In the genomic region with DNA sequence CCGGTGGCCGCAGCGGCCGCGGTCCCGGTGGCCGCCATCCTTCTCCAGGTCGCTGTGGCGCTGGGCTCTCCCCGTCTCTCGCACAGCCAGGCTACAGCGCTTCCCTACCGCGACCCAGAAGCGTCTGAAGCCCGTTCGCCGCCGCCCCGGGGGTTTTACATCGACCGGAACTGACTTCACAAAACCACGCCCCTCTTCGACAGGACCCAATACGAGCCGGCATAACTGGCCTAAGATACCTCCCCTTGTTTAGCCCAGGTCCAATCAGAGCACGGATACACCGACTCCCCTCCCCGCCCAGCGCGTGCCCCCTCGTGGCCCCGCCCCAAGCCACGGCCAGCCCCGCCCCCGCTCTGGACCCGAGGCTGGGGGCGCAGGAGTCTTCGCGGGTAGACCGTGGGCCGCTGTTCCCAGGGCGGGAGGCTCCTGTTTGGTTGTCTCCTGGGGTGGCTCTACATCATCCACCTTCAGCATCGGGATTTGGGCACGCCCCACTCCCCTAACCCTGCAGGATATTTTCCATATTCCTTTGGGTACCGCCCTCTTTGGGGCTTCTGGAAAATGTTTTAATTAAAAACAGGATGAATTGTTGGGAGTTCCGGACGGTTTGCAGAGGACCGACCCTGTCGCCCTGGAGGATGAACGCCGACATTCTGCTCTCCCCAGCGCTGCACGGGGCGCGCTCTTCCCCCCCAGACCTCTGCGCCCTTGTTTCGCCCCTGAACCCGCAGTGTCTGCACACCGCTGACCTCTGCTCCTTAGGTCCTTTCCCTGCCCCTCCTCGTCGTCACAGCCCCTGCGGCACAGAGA, we compare ENCODE assay signal across 8 mouse cellular contexts. TPM values are rescaled to one million over a fixed set of nuclear protein-coding genes. Genes with fewer than 3 reads are reported as not detected.
DNase-seq lines count a peak whose midpoint lies in the region; ATAC-seq and TF ChIP-seq lines count a peak whose summit lies in the region.

A gene (minus strand): TSS at position 126 of the 810 bp plus-strand sequence.

- peak within 1 kb of the TSS; percentile 75 for H3K4me2 ChIP-seq in embryonic facial prominence, embryonic 15.5 days (replicated peaks)
- H3K4me2 ChIP-seq in limb, embryonic 14.5 days (replicated peaks; ENCODE audit: low read depth, low read length, severe bottlenecking): peak within 1 kb of the TSS; percentile 97
- H3K4me2 ChIP-seq in midbrain, postnatal 0 days (ENCODE audit: low read depth, low read length, poor library complexity, severe bottlenecking): peak within 1 kb of the TSS; percentile 93

- no peaks in the 10 kb centered on the region for H3K27me3 ChIP-seq in embryonic facial prominence, embryonic 15.5 days
- no peaks in the 10 kb centered on the region for H3K27me3 ChIP-seq in limb, embryonic 14.5 days (ENCODE audit: control insufficient read depth, insufficient read depth, low read length)
- H3K27me3 ChIP-seq in midbrain, postnatal 0 days (ENCODE audit: insufficient read depth, low read length): no peaks in the 10 kb centered on the region

- no peaks in the 10 kb centered on the region; the same call in 1 of the 2 replicates for H3K4me1 ChIP-seq in bone marrow, adult 2 months (ENCODE audit: control insufficient read depth, insufficient read depth, low read length)
- H3K4me1 ChIP-seq in embryonic facial prominence, embryonic 15.5 days: peaks cover 20% of the 10 kb centered on the region
- peaks cover 15% of the 10 kb centered on the region for H3K4me1 ChIP-seq in limb, embryonic 14.5 days (ENCODE audit: control insufficient read depth, insufficient read depth, low read length)
- H3K4me1 ChIP-seq in midbrain, postnatal 0 days (ENCODE audit: insufficient read depth, low read length): no peaks in the 10 kb centered on the region; the same call in 1 of the 2 replicates

- TF ChIP-seq CTCF in bone marrow, adult 2 months (IDR thresholded peaks at IDR 0.05; ENCODE audit: control insufficient read depth, insufficient read depth, low read length): no peak
- TF ChIP-seq CTCF in midbrain, postnatal 0 days (IDR thresholded peaks at IDR 0.05): peak; percentile 9

- peak within 1 kb of the TSS; percentile 90 for H3K27ac ChIP-seq in bone marrow, adult 2 months (ENCODE audit: control insufficient read depth, insufficient read depth, low read depth, low read length, poor library complexity)
- H3K27ac ChIP-seq in embryonic facial prominence, embryonic 15.5 days (replicated peaks): peak within 1 kb of the TSS; percentile 93
- H3K27ac ChIP-seq in limb, embryonic 14.5 days (replicated peaks; ENCODE audit: low read depth, low read length): peak within 1 kb of the TSS; percentile 83
- peak within 1 kb of the TSS; percentile 92 for H3K27ac ChIP-seq in midbrain, postnatal 0 days (ENCODE audit: low read depth, low read length)

- peak; percentile 100 for ATAC-seq in embryonic facial prominence, embryonic 15.5 days (ENCODE audit: insufficient number of reproducible peaks, low FRiP score, low TSS enrichment, low read depth)
- ATAC-seq in limb, embryonic 14.5 days (ENCODE audit: low FRiP score, low read depth): peak; percentile 99
- peak; percentile 99 for ATAC-seq in midbrain, postnatal 0 days (ENCODE audit: low FRiP score)

- peak within 1 kb of the TSS; percentile 80 for H3K9ac ChIP-seq in embryonic facial prominence, embryonic 15.5 days
- H3K9ac ChIP-seq in limb, embryonic 14.5 days (ENCODE audit: low read depth, low read length, severe bottlenecking): peak within 1 kb of the TSS; percentile 84
- H3K9ac ChIP-seq in midbrain, postnatal 0 days (replicated peaks; ENCODE audit: low read length, poor library complexity, severe bottlenecking): peak within 1 kb of the TSS; percentile 70

- no peaks in the 10 kb centered on the region for H3K9me3 ChIP-seq in embryonic facial prominence, embryonic 15.5 days (replicated peaks)
- no peaks in the 10 kb centered on the region for H3K9me3 ChIP-seq in limb, embryonic 14.5 days (ENCODE audit: control insufficient read depth, low read length)
- no peaks in the 10 kb centered on the region for H3K9me3 ChIP-seq in midbrain, postnatal 0 days (ENCODE audit: low read length)

- peak within 1 kb of the TSS; percentile 86 for H3K4me3 ChIP-seq in bone marrow, adult 2 months (replicated peaks; ENCODE audit: control insufficient read depth, low read depth, low read length)
- H3K4me3 ChIP-seq in embryonic facial prominence, embryonic 15.5 days (replicated peaks): peak within 1 kb of the TSS; percentile 90
- H3K4me3 ChIP-seq in limb, embryonic 14.5 days (replicated peaks; ENCODE audit: low read length): peak within 1 kb of the TSS; percentile 88
- peak within 1 kb of the TSS; percentile 73 for H3K4me3 ChIP-seq in midbrain, postnatal 0 days (ENCODE audit: low read depth, low read length)

- 1% methylated on average over 63 of the region's 63 CpGs for WGBS in bone marrow, adult 2 months
- WGBS in embryonic facial prominence, embryonic 15.5 days: 1% methylated on average over 57 of the region's 63 CpGs
- WGBS in limb, embryonic 14.5 days: under 1% methylated on average over 46 of the region's 63 CpGs
- 1% methylated on average over 61 of the region's 63 CpGs for WGBS in midbrain, postnatal 0 days

- peak; percentile 99 for TF ChIP-seq POLR2A in bone marrow, adult 2 months (IDR thresholded peaks at IDR 0.05; ENCODE audit: borderline replicate concordance, control insufficient read depth, low read depth, low read length)
- TF ChIP-seq POLR2A in limb, embryonic 14.5 days (IDR thresholded peaks at IDR 0.05; ENCODE audit: borderline replicate concordance, extremely low read depth, insufficient read depth, insufficient read length): peak; percentile 88; the same call in 1 of the 2 replicates

- no peaks in the 10 kb centered on the region for H3K36me3 ChIP-seq in embryonic facial prominence, embryonic 15.5 days
- no peaks in the 10 kb centered on the region for H3K36me3 ChIP-seq in limb, embryonic 14.5 days (ENCODE audit: control insufficient read depth, insufficient read depth, low read length)
- no peaks in the 10 kb centered on the region for H3K36me3 ChIP-seq in midbrain, postnatal 0 days (ENCODE audit: insufficient read depth, low read length)

- peak; percentile 95 for DNase-seq in 416B (ENCODE audit: low read depth)
- DNase-seq in heart, adult 8-10 months (ENCODE audit: low spot score): peak; percentile 99
- DNase-seq in kidney, adult 9 months: peak; percentile 99
- DNase-seq in limb, embryonic 14.5 days (ENCODE audit: low spot score): peak; percentile 98
- peak; percentile 99 for DNase-seq in midbrain, postnatal 0 days (ENCODE audit: low spot score)
- peak; percentile 94 for DNase-seq in spleen, postnatal 14 days (ENCODE audit: low spot score in 2 of 2)

RNA-seq across cellular contexts. Expression of the gene that starts here (rescaled TPM):
- 80.6 and 102 TPM in 2 replicates for polyA plus RNA-seq in bone marrow, adult 2 months (2011; ENCODE audit: insufficient read depth, insufficient read length, low replicate concordance, missing spikeins)
- polyA plus RNA-seq in embryonic facial prominence, embryonic 15.5 days (2015; fragmentation: Nextera tagmentation; extraction: Ambion mirVana): 287 and 290 TPM in 2 replicates
- 100 to 1,000 TPM; 290 to 388 (median 328) TPM for total RNA-seq in heart, adult 8-10 months (2022)
- polyA plus RNA-seq in limb, embryonic 14.5 days (2012; rRNA removed): 228 and 253 TPM in 2 replicates
- polyA plus RNA-seq in limb, embryonic 14.5 days (2014; fragmentation: Nextera tagmentation; extraction: Ambion mirVana): 202 and 203 TPM in 2 replicates
- 379 and 425 TPM in 2 replicates for total RNA-seq in midbrain, postnatal 0 days (2014; rRNA removed)
- polyA plus RNA-seq in midbrain, postnatal 0 days (2015; fragmentation: Nextera tagmentation; extraction: Ambion mirVana): 406 and 441 TPM in 2 replicates

Comparison
In these comparisons a context has a peak if more than half of its experiments do, and no peak if none do; other contexts are left out.
1. Peak in every context shown above with its lines: DNase-seq, ATAC-seq, H3K4me3 ChIP-seq and H3K27ac ChIP-seq.